Mouse (Mus musculus) erythroblast, embryonic 14.5 days (primary cell): Measurements from ENCODE around the gene Gng2. TPM values are rescaled to one million over a fixed set of nuclear protein-coding genes. Genes with fewer than 3 reads are reported as not detected.

Source experiments
- H3K27me3 ChIP-seq: 2 replicates; pipeline ENCODE4 v1.6.1; 2012; ENCODE audit warnings: inconsistent platforms; ENCODE audit not compliant: control insufficient read depth
- H3K36me3 ChIP-seq: 2 replicates; pipeline ENCODE4 v1.6.1; 2012; ENCODE audit warnings: mild to moderate bottlenecking, inconsistent platforms; ENCODE audit not compliant: control insufficient read depth
- H3K4me1 ChIP-seq: 2 replicates; pipeline ENCODE4 v1.6.1; 2012; ENCODE audit warnings: inconsistent platforms; ENCODE audit not compliant: control insufficient read depth
- H3K4me3 ChIP-seq: replicated peaks from 2 replicates; pipeline ENCODE3; 2012; ENCODE audit warnings: moderate library complexity, mild to moderate bottlenecking, inconsistent platforms
- H3K9me3 ChIP-seq: 2 replicates; pipeline ENCODE4 v1.6.1; 2012; ENCODE audit warnings: low read length, inconsistent platforms, mixed read lengths; ENCODE audit not compliant: control insufficient read depth
- GATA1 ChIP-seq: IDR thresholded peaks from 2 replicates; pipeline ENCODE4 v1.6.1; 2012; ENCODE audit warnings: low read length, inconsistent platforms, mixed read lengths
- TAL1 ChIP-seq: IDR thresholded peaks from 3 replicates; pipeline ENCODE4 v1.6.1; 2012; ENCODE audit warnings: low read length, inconsistent platforms, mixed read lengths
- polyA plus RNA-seq: library from polyadenylated mRNA; stranded (reverse); fragments of >175 nt; gene quantifications from 2 replicates; pipeline ENCODE4 v1.2.3, GENCODE M21; 2012

Gng2 gene
- polyA plus RNA-seq, 1 experiment = not detected

DNA sequence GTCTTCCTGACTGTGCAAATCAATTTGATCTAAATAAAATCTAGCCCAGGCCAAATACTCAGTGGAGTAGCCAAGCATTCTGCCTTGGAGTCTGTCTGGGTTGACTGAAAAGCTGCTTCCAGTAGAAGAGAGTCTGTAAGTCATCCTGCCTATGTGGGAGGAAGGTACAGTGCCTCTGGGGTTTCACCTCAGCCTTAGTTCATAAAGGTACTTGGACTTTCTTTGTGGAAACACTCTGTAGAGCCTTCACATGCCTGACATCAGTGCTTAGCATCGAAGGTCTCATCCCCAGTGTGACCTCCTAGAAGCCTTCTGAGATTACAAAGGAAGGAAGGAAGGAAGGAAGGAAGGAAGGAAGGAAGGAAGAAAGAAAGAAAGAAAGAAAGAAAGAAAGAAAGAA, 7.9 kb downstream of the Gng2 start:
- H3K36me3 ChIP-seq = no peaks in the 10 kb centered on the region
- H3K9me3 ChIP-seq = no peaks in the 10 kb centered on the region
- H3K4me1 ChIP-seq = no peaks in the 10 kb centered on the region
- TF ChIP-seq GATA1 = no peak
- TF ChIP-seq TAL1 = no peak
- no peak overlapping the region for H3K4me3 ChIP-seq
- peaks cover 3% of the 10 kb centered on the region for H3K27me3 ChIP-seq

DNA sequence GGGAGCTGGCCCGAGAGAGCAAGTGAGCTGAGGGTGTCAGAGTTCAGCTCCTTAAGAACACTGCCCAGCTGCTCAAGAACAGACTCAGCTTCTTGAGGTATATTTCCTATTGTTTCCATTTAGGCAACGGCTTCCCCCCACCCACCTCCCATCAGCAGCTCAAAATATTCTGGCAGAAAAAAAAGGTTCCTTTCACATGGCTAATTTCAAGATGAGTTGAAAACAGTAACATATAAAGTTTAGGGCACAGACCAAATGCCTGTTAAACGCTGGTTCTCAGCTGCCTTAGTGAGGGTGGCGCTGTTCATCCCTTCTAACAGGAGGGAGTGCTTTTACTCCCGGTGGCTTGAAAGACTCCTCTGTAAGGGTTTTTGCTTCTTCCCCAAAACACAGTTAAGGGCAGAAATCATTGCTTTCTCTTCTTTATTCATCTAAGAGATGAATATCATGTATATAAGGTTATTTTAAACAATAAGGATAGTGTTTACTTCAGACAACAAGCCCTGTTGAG, 8.4 kb downstream of the Gng2 start:
- H3K9me3 ChIP-seq = no peaks in the 10 kb centered on the region
- H3K27me3 ChIP-seq = no peaks in the 10 kb centered on the region
- no peak overlapping the region for H3K4me3 ChIP-seq
- H3K4me1 ChIP-seq = no peaks in the 10 kb centered on the region
- no peaks in the 10 kb centered on the region for H3K36me3 ChIP-seq
- no peak for TF ChIP-seq TAL1
- no peak for TF ChIP-seq GATA1

GRCm38 (mm10) chr14:19968321-19969010, 9.0 kb downstream of the Gng2 start:
- Histone ChIP-seq H3K27me3 (no peaks in the 10 kb centered on the region), H3K9me3 (no peaks in the 10 kb centered on the region), H3K36me3 (no peaks in the 10 kb centered on the region), H3K4me3 (no peak overlapping the region), H3K4me1 (no peaks in the 10 kb centered on the region)
- TF ChIP-seq TAL1 = no peak
- no peak for TF ChIP-seq GATA1

DNA sequence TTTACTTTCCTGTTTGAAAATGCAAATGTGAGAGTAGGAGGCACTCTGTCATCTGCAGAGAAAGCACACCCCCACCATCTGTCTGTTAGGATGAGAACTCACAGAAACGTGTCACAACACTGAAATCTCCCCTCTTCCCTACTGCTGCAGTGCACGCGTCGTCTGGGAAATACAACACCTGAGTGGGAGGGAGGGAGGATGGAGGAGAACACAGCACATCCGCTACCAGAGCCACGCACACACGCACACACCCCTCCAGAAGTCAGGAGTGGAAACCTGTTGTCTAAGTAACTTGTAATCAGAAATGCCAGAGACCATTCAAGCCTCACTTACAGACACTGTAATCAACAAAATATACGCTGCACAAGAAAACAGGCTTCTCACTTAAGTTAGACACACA, 9.9 kb downstream of the Gng2 start:
- Histone ChIP-seq H3K9me3 (no peaks in the 10 kb centered on the region), H3K36me3 (no peaks in the 10 kb centered on the region), H3K27me3 (no peaks in the 10 kb centered on the region), H3K4me1 (no peaks in the 10 kb centered on the region), H3K4me3 (no peak overlapping the region)
- TF ChIP-seq GATA1 (no peak), TAL1 (no peak)

DNA sequence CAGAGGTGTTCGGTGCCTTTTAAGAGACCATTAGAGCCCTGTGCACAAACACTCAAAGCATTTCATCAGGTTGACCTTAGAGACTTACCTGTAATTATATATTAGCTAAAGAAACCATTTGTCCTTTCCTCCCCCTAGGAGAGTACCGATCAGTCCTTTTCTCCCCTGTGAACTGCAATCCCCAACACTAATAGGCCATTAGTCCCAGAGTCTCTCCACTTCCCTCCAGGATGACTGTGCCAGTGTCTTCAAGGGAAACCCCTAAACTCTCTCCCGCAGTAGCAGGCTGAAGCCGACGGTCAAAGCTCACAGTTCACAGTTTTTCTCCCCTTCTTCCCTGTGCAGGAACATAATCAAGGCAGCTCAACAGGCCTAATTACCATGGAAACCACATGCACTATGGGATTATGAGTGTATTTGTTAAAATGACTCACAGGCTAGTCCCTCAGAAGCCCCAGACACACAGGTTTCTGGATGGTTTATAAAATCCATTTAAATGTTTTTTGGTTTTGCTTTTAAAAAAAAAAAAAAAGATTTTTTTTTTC, 13.4 kb downstream of the Gng2 start:
- no peaks in the 10 kb centered on the region for H3K4me1 ChIP-seq
- no peaks in the 10 kb centered on the region for H3K27me3 ChIP-seq
- TF ChIP-seq GATA1 (no peak), TAL1 (no peak)
- H3K36me3 ChIP-seq = no peaks in the 10 kb centered on the region
- H3K9me3 ChIP-seq = no peaks in the 10 kb centered on the region
- H3K4me3 ChIP-seq = no peak overlapping the region

GRCm38 (mm10) chr14:19961924-19962915, 15.2 kb downstream of the Gng2 start:
- Histone ChIP-seq H3K4me1 (no peaks in the 10 kb centered on the region), H3K4me3 (no peak overlapping the region), H3K9me3 (no peaks in the 10 kb centered on the region), H3K36me3 (no peaks in the 10 kb centered on the region), H3K27me3 (no peaks in the 10 kb centered on the region)
- TF ChIP-seq GATA1 (no peak), TAL1 (no peak)

DNA sequence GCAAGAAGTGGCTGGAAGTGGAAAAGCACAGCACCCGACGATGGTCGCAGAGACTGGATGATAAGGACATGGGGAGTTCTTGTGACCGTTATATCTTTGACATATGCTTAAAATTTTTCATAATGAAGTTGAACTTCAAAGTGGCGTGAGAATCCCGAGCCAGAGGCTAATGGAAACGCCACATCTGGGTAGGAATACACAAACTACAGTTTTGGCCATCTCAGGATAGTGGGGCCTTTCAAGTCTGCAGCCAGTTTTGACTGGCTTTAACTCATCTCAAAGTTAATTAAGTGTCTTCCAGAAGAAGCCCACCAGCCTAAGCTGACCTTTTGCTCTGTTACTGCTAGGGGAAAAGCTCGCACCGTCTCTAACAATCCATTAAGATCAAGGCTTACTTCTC, 17.6 kb downstream of the Gng2 start:
- Histone ChIP-seq H3K36me3 (no peaks in the 10 kb centered on the region), H3K9me3 (no peaks in the 10 kb centered on the region), H3K27me3 (no peaks in the 10 kb centered on the region), H3K4me3 (no peak overlapping the region), H3K4me1 (peaks cover 2% of the 10 kb centered on the region; the same call in 1 of the 2 replicates)
- no peak for TF ChIP-seq GATA1
- no peak for TF ChIP-seq TAL1

DNA sequence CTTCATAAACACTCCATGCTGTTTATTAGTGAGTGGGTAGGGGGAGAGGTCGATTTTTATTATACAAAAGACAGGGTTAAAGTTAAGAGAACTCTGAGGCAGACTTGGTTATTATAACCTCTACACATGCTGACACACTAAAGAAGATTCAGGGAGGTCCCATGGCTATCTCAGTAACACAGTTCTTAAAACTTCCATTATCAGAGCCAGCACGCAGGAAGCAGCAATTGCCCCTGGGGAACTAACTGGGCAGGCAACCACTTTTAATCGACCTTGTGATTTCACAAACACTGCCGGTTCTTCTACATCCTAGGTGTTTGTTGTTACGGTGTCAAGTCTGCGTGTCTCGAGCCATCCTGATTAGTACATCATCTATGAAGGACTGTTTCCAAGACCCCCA, 22.4 kb downstream of the Gng2 start:
- no peaks in the 10 kb centered on the region for H3K36me3 ChIP-seq
- H3K4me1 ChIP-seq = peaks cover 2% of the 10 kb centered on the region; the same call in 1 of the 2 replicates
- no peak overlapping the region for H3K4me3 ChIP-seq
- H3K27me3 ChIP-seq = no peaks in the 10 kb centered on the region
- no peaks in the 10 kb centered on the region for H3K9me3 ChIP-seq
- TF ChIP-seq TAL1 (no peak), GATA1 (no peak)

DNA sequence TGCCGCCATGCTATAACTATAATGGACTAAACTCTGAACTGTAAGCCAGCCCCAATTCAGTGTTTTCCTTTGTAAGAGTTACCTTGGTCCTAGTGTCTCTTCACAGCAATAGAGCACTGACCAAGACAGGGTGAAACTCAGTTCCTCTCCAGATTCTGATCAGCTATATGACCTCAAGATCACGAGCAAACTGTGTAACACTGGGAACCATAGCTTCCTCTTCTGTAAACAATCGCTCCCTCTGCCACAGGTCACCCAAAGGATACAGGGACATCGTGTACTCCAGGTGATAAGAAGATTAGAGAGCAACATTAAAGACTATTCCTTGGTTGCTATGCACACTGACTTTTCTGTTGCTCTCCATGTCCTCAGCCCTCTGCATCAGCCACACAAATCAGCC, 26.6 kb downstream of the Gng2 start:
- H3K9me3 ChIP-seq = no peaks in the 10 kb centered on the region
- peaks cover 2% of the 10 kb centered on the region; the same call in 1 of the 2 replicates for H3K4me1 ChIP-seq
- TF ChIP-seq GATA1 (no peak), TAL1 (no peak)
- H3K27me3 ChIP-seq = no peaks in the 10 kb centered on the region
- no peaks in the 10 kb centered on the region for H3K36me3 ChIP-seq
- H3K4me3 ChIP-seq = no peak overlapping the region
